8 mouse cellular contexts compared by ENCODE assay signal in genomic region chr1:174999265-175000200, GRCm38 (mm10).
DNase-seq lines count a peak whose midpoint lies in the region; TF ChIP-seq lines count a peak whose summit lies in the region.

No protein-coding gene starts in this region.

- no peak overlapping the region for H3K4me3 ChIP-seq in gastrocnemius, adult 2 months

- intact Hi-C loops in gastrocnemius, adult 2 months (cut with DNase I): loop anchor here (1.0 kb wide), 1 partner anchor 404 kb away; no protein-coding TSS in a partner anchor
- intact Hi-C loops in gastrocnemius, postnatal 14 days (cut with DNase I; ENCODE audit: low total_unique reads): loop anchor here (5.0 kb wide), 1 partner anchor 407 kb away; no protein-coding TSS in a partner anchor

- no peak overlapping the region for H3K27ac ChIP-seq in gastrocnemius, adult 2 months

- peak; percentile 27 for DNase-seq in gastrocnemius, adult 2 months
- DNase-seq in gastrocnemius, adult 8-10 months (ENCODE audit: low spot score in 2 of 2): no peak
- DNase-seq in cerebellum, adult 9-11 months: peak; percentile 7
- DNase-seq in gastrocnemius, postnatal 14 days: peak; percentile 7
- DNase-seq in layer of hippocampus, adult 9-10 months (ENCODE audit: low spot score): peak; percentile 7
- peak; percentile 48 for DNase-seq in lung, postnatal 14 days
- DNase-seq in right cerebral cortex, postnatal 25 days: peak; percentile 12
- DNase-seq in thymus, postnatal 14 days: no peak

- peak; percentile 75 for TF ChIP-seq CTCF in gastrocnemius, adult 2 months (IDR thresholded peaks at IDR 0.05)

Comparison
In these comparisons a context has a peak if more than half of its experiments do, and no peak if none do; other contexts are left out.
1. DNase-seq: peak in gastrocnemius, adult 2 months (single experiment), cerebellum, adult 9-11 months (single experiment), gastrocnemius, postnatal 14 days (single experiment), layer of hippocampus, adult 9-10 months (single experiment), lung, postnatal 14 days (single experiment) and right cerebral cortex, postnatal 25 days (single experiment); none in gastrocnemius, adult 8-10 months (0 of 2) and thymus, postnatal 14 days (single experiment).